Mouse (Mus musculus): ENCODE data around the gene Phactr3. TPM values are rescaled to one million over a fixed set of nuclear protein-coding genes. Genes with fewer than 3 reads are reported as not detected.

The Phactr3 gene
- polyA plus RNA-seq, 1 experiment from 2014 or later = 5.6 TPM

GRCm38 (mm10) chr2:178221003-178221402, 102.2 kb downstream of the Phactr3 start:
- DNase-seq (ENCODE audit: low spot score) (no peak), ATAC-seq (replicated peaks; ENCODE audit: insufficient number of reproducible peaks, low FRiP score, low TSS enrichment, low read depth) (peak; percentile 78)
- no peaks in the 10 kb centered on the region for H3K4me1 ChIP-seq (ENCODE audit: control insufficient read depth, insufficient read depth, low read length)
- 92% methylated on average over 3 of the region's 3 CpGs for WGBS
- H3K4me2 ChIP-seq (ENCODE audit: low read depth, low read length) = no peak overlapping the region
- no peaks in the 10 kb centered on the region for H3K27me3 ChIP-seq (ENCODE audit: control insufficient read depth, insufficient read depth, low read length)
- H3K4me3 ChIP-seq (ENCODE audit: low read depth, low read length) = no peak overlapping the region
- no peaks in the 10 kb centered on the region for H3K36me3 ChIP-seq (replicated peaks; ENCODE audit: control insufficient read depth, insufficient read depth, low read depth, low read length)
- no peak overlapping the region for H3K9ac ChIP-seq (replicated peaks; ENCODE audit: low read length)
- no peak overlapping the region for H3K27ac ChIP-seq (replicated peaks; ENCODE audit: low read depth, low read length)
- no peaks in the 10 kb centered on the region for H3K9me3 ChIP-seq (replicated peaks; ENCODE audit: control insufficient read depth, low read length)

GRCm38 (mm10) chr2:178229231-178229630, 110.5 kb downstream of the Phactr3 start:
- Histone ChIP-seq H3K27ac (replicated peaks; ENCODE audit: low read depth, low read length) (no peak overlapping the region), H3K9me3 (replicated peaks; ENCODE audit: control insufficient read depth, low read length) (no peaks in the 10 kb centered on the region), H3K27me3 (ENCODE audit: control insufficient read depth, insufficient read depth, low read length) (no peaks in the 10 kb centered on the region), H3K4me3 (ENCODE audit: low read depth, low read length) (no peak overlapping the region), H3K36me3 (replicated peaks; ENCODE audit: control insufficient read depth, insufficient read depth, low read depth, low read length) (no peaks in the 10 kb centered on the region), H3K4me1 (ENCODE audit: control insufficient read depth, insufficient read depth, low read length) (no peaks in the 10 kb centered on the region), H3K4me2 (ENCODE audit: low read depth, low read length) (no peak overlapping the region), H3K9ac (replicated peaks; ENCODE audit: low read length) (no peak overlapping the region)
- 83% methylated on average over 8 of the region's 8 CpGs for WGBS
- DNase-seq (ENCODE audit: low spot score) (no peak), ATAC-seq (replicated peaks; ENCODE audit: insufficient number of reproducible peaks, low FRiP score, low TSS enrichment, low read depth) (no peak)

- no peak for DNase-seq (ENCODE audit: low spot score)
- no peak overlapping the region for H3K27ac ChIP-seq (replicated peaks; ENCODE audit: low read depth, low read length)
- no peaks in the 10 kb centered on the region for H3K27me3 ChIP-seq (ENCODE audit: control insufficient read depth, insufficient read depth, low read length)
- ATAC-seq (replicated peaks; ENCODE audit: insufficient number of reproducible peaks, low FRiP score, low TSS enrichment, low read depth) = no peak
- 74% methylated on average over 5 of the region's 5 CpGs for WGBS
- no peaks in the 10 kb centered on the region for H3K36me3 ChIP-seq (replicated peaks; ENCODE audit: control insufficient read depth, insufficient read depth, low read depth, low read length)
- H3K4me1 ChIP-seq (ENCODE audit: control insufficient read depth, insufficient read depth, low read length) = no peaks in the 10 kb centered on the region
- no peaks in the 10 kb centered on the region for H3K9me3 ChIP-seq (replicated peaks; ENCODE audit: control insufficient read depth, low read length)
- no peak overlapping the region for H3K9ac ChIP-seq (replicated peaks; ENCODE audit: low read length)
- H3K4me3 ChIP-seq (ENCODE audit: low read depth, low read length) = no peak overlapping the region
- no peak overlapping the region for H3K4me2 ChIP-seq (ENCODE audit: low read depth, low read length)
Observed at GRCm38 (mm10) chr2:178233487-178233886, 114.7 kb downstream of the Phactr3 start.

GRCm38 (mm10) chr2:178237056-178237455, 118.3 kb downstream of the Phactr3 start:
- H3K36me3 ChIP-seq (replicated peaks; ENCODE audit: control insufficient read depth, insufficient read depth, low read depth, low read length) = no peaks in the 10 kb centered on the region
- H3K9me3 ChIP-seq (replicated peaks; ENCODE audit: control insufficient read depth, low read length) = no peaks in the 10 kb centered on the region
- no peaks in the 10 kb centered on the region for H3K27me3 ChIP-seq (ENCODE audit: control insufficient read depth, insufficient read depth, low read length)
- no peak overlapping the region for H3K4me3 ChIP-seq (ENCODE audit: low read depth, low read length)
- DNase-seq (ENCODE audit: low spot score) = no peak
- H3K27ac ChIP-seq (replicated peaks; ENCODE audit: low read depth, low read length) = no peak overlapping the region
- ATAC-seq (replicated peaks; ENCODE audit: insufficient number of reproducible peaks, low FRiP score, low TSS enrichment, low read depth) = no peak
- no peak overlapping the region for H3K4me2 ChIP-seq (ENCODE audit: low read depth, low read length)
- no peak overlapping the region for H3K9ac ChIP-seq (replicated peaks; ENCODE audit: low read length)
- 75% methylated on average over 3 of the region's 3 CpGs for WGBS
- no peaks in the 10 kb centered on the region for H3K4me1 ChIP-seq (ENCODE audit: control insufficient read depth, insufficient read depth, low read length)

- no peak for DNase-seq (ENCODE audit: low spot score)
- Histone ChIP-seq H3K4me2 (ENCODE audit: low read depth, low read length) (no peak overlapping the region), H3K4me1 (ENCODE audit: control insufficient read depth, insufficient read depth, low read length) (no peaks in the 10 kb centered on the region), H3K27me3 (ENCODE audit: control insufficient read depth, insufficient read depth, low read length) (no peaks in the 10 kb centered on the region), H3K27ac (replicated peaks; ENCODE audit: low read depth, low read length) (no peak overlapping the region), H3K9me3 (replicated peaks; ENCODE audit: control insufficient read depth, low read length) (no peaks in the 10 kb centered on the region), H3K4me3 (ENCODE audit: low read depth, low read length) (no peak overlapping the region), H3K36me3 (replicated peaks; ENCODE audit: control insufficient read depth, insufficient read depth, low read depth, low read length) (no peaks in the 10 kb centered on the region), H3K9ac (replicated peaks; ENCODE audit: low read length) (no peak overlapping the region)
- 76% methylated on average over 2 of the region's 2 CpGs for WGBS
- no peak for ATAC-seq (replicated peaks; ENCODE audit: insufficient number of reproducible peaks, low FRiP score, low TSS enrichment, low read depth)
Observed at GRCm38 (mm10) chr2:178238503-178238902, 119.7 kb downstream of the Phactr3 start.

- H3K4me2 ChIP-seq (ENCODE audit: low read depth, low read length) = no peak overlapping the region
- no peaks in the 10 kb centered on the region for H3K36me3 ChIP-seq (replicated peaks; ENCODE audit: control insufficient read depth, insufficient read depth, low read depth, low read length)
- DNase-seq (ENCODE audit: low spot score) = no peak
- H3K9ac ChIP-seq (replicated peaks; ENCODE audit: low read length) = no peak overlapping the region
- no peaks in the 10 kb centered on the region for H3K9me3 ChIP-seq (replicated peaks; ENCODE audit: control insufficient read depth, low read length)
- no peaks in the 10 kb centered on the region for H3K27me3 ChIP-seq (ENCODE audit: control insufficient read depth, insufficient read depth, low read length)
- H3K4me1 ChIP-seq (ENCODE audit: control insufficient read depth, insufficient read depth, low read length) = no peaks in the 10 kb centered on the region
- H3K4me3 ChIP-seq (ENCODE audit: low read depth, low read length) = no peak overlapping the region
- H3K27ac ChIP-seq (replicated peaks; ENCODE audit: low read depth, low read length) = no peak overlapping the region
- WGBS = 70% methylated on average over 8 of the region's 8 CpGs
- ATAC-seq (replicated peaks; ENCODE audit: insufficient number of reproducible peaks, low FRiP score, low TSS enrichment, low read depth) = no peak
Observed at GRCm38 (mm10) chr2:178240886-178241285, 122.1 kb downstream of the Phactr3 start.

- Histone ChIP-seq H3K9ac (replicated peaks; ENCODE audit: low read length) (no peak overlapping the region), H3K27me3 (ENCODE audit: control insufficient read depth, insufficient read depth, low read length) (no peaks in the 10 kb centered on the region), H3K4me3 (ENCODE audit: low read depth, low read length) (no peak overlapping the region), H3K36me3 (replicated peaks; ENCODE audit: control insufficient read depth, insufficient read depth, low read depth, low read length) (no peaks in the 10 kb centered on the region), H3K27ac (replicated peaks; ENCODE audit: low read depth, low read length) (no peak overlapping the region), H3K4me2 (ENCODE audit: low read depth, low read length) (no peak overlapping the region), H3K9me3 (replicated peaks; ENCODE audit: control insufficient read depth, low read length) (no peaks in the 10 kb centered on the region), H3K4me1 (ENCODE audit: control insufficient read depth, insufficient read depth, low read length) (no peaks in the 10 kb centered on the region)
- 40% methylated on average over 3 of the region's 3 CpGs for WGBS
- no peak for DNase-seq (ENCODE audit: low spot score)
- ATAC-seq (replicated peaks; ENCODE audit: insufficient number of reproducible peaks, low FRiP score, low TSS enrichment, low read depth) = peak; percentile 39; the same call in 1 of the 2 replicates
Observed at GRCm38 (mm10) chr2:178241374-178241773, 122.6 kb downstream of the Phactr3 start.

GRCm38 (mm10) chr2:178242996-178243395, 124.2 kb downstream of the Phactr3 start:
- H3K4me3 ChIP-seq (ENCODE audit: low read depth, low read length) = no peak overlapping the region
- no peaks in the 10 kb centered on the region for H3K4me1 ChIP-seq (ENCODE audit: control insufficient read depth, insufficient read depth, low read length)
- no peak for ATAC-seq (replicated peaks; ENCODE audit: insufficient number of reproducible peaks, low FRiP score, low TSS enrichment, low read depth)
- WGBS = 80% methylated on average over 3 of the region's 3 CpGs
- no peak for DNase-seq (ENCODE audit: low spot score)
- H3K27ac ChIP-seq (replicated peaks; ENCODE audit: low read depth, low read length) = no peak overlapping the region
- H3K9me3 ChIP-seq (replicated peaks; ENCODE audit: control insufficient read depth, low read length) = no peaks in the 10 kb centered on the region
- H3K9ac ChIP-seq (replicated peaks; ENCODE audit: low read length) = no peak overlapping the region
- no peaks in the 10 kb centered on the region for H3K36me3 ChIP-seq (replicated peaks; ENCODE audit: control insufficient read depth, insufficient read depth, low read depth, low read length)
- no peaks in the 10 kb centered on the region for H3K27me3 ChIP-seq (ENCODE audit: control insufficient read depth, insufficient read depth, low read length)
- H3K4me2 ChIP-seq (ENCODE audit: low read depth, low read length) = no peak overlapping the region
